Mouse (Mus musculus): ENCODE data around the gene Crim1.
"Not testable (repeated sequence)": the region's sequence is repeated elsewhere in the genome, so short reads cannot be mapped to it uniquely, and the experiment has no call there.

Gene Crim1

DNA sequence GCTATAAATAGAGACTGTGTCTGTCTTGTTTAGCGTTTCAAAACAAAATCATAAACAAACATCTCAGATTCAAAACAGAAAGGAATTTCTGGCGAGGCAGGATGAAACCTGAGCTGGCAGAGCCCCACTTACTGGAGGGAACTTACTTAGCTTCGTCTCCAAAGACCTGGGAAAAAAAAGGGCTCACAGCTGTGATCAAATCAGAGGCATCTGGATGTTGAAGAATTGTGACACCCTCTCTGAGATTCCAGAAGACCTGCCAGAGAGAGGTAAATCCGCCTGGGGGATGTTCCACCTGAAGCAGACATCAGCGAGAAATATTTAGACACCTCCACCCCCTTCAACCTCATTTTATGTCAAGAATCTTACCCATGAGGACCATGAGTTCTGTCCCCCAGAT, 11.8 kb downstream of the Crim1 start:
- DNase-seq, result no peak

DNA sequence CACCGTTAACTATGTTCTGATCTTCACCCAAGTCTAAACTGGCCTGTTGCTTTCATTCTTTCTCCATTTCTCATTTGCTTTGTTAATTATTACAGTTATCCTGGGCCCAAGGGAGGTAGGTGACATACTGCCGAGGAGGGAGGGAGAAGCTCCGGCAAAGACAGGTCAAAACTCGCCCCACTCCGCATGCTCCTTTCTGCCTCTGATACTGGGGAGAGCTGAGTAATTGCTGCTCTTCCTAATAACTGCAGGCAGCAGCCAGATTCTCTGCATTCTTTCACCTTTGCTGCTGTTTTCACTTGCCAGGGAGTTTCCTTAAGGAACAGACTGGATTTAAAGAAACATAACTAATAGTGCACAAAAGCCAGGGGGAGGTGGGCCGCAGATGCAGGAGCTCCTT, 13.1 kb downstream of the Crim1 start:
- no peak for DNase-seq

DNA sequence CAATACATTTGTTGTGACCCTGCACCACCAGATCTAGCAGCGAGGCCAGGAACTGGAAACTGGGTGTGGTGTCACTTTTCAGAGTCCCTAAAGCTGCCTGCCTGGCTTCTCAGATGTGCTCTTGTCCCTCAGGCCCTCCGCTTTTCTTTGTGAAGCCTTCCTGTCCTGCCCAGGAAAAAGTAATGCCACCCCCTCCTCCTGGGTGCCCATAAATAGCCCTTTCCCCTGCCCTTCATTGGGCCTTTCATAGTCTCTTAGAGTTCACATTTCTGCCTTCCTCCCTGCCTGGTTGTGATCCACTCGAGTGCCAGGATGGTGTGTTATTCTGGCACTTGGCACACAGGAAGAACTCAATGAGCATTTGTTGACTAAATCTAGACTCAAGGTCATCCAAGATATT, 16.5 kb downstream of the Crim1 start:
- no peak for DNase-seq

DNA sequence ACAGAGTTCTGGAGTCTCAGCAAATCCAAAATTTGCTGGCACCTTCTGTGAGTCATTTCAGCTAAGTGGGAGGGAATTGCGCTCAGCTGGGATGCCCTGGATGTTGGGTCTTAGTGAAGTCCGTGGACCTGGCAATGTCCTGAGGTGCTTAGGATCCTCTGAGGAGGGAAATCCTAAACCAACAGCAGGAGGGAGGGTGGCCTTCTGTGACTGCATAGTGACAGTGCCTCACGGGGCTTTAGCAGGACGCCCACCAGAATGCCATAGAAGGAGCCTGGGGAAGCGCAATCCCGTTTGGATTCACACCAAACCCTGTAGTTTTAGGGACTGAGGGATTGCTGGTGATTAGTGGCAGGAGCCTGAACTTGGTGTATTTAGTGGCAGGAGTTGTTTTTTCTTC, 17.4 kb downstream of the Crim1 start:
- DNase-seq, result no peak

DNA sequence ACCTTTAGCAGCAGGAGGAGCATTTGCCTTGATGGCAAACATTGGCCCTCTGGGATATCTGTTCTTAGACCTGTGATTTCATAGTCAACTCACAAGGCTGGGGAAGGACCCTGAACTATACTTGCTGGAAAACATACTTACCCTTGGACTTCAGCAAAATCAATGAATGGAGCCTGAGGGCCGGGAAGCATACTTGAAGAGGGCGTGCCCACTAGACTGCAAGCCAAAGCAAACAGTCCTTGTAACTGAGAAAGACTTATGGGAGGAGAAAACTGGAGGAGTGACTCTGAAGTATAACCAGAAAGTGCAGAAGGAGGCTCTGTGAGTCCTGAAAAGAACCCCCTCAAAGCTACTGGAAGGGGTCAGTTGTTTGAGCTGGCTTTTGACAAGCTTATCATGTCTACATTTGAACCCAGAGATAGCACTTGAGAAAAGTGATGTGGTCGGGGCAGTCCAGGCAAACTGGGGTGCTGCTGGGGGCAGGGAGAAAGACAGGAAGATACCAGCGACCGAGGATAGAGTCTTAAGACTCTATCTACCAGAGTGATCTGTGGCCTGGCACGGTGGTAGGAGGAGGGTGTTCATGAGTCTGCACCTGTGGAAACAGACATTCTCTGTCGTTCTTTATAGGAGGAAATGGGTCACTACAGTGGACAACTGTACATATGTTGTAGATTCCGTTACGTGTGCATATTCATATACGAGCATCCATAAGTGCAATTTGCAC, 18.6 kb downstream of the Crim1 start:
- DNase-seq, result no peak

DNA sequence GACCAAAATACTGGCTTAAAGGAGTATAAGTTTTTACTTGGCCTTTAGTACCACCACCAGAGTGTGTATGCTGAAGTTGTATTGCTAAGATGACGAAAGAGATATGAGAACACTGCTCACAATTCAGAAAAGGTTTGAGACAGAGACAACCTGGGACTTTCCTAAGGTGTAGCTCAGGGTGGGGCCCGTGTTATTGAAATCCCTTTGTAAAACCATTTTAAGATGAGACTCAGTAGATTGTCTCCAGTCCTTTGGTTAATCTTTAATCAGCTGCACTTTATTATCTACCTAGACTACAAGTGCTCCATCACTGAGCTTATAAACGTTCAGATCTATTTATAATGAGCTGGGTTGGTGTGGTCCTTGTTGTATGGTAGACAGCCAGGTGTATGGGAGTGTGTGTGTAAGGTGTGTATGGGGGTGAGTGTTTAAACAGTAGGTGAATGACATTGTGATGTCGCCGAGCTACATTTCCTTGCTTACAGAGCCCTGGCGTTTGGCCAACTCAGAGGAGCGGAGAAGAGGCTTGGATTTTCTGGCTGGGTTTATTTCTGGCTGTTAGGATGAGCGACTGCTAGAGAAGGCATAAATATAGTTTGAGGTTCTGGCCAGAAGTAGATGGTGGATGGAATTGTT, 21.1 kb downstream of the Crim1 start:
- DNase-seq, result no peak

DNA sequence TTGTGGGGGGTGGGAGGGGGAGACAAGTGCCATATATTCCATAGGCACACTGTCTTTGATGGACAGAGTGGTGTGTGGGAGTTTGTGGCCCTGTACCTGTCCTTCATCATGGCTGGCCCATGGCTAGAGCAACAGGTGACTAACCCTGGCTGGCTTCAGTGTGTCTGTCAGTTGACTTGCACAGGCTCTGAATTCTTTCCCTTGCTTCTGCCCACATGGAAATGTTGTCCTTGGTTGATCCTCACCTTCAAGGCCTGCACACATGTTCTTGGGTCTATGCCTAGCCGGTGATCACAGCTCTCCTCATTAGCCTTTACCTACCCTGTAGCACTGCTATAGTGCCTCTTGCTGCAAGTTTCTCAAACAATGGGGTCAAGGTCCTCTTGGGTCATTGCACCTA, 21.8 kb downstream of the Crim1 start:
- no peak for DNase-seq

DNA sequence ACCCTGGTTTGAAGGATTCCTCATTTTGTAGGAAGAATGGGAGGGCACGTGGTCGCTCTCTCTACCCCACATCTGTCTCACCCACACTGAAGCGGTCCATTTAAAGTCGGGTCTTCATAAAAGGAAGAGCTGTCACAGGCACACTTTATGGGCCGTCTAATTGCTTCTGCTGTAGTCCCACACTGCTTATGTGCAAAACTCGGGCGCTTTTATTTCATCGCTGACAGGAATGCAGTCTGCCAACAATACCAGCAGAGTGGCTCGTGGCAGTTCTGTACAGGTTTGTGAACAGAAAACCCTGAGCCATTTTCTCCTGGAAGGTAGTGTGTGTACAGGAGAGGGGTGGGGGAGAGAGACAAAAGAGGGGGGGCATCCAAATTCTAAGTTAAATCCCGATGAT, 23.9 kb downstream of the Crim1 start:
- peak; percentile 30 for DNase-seq

DNA sequence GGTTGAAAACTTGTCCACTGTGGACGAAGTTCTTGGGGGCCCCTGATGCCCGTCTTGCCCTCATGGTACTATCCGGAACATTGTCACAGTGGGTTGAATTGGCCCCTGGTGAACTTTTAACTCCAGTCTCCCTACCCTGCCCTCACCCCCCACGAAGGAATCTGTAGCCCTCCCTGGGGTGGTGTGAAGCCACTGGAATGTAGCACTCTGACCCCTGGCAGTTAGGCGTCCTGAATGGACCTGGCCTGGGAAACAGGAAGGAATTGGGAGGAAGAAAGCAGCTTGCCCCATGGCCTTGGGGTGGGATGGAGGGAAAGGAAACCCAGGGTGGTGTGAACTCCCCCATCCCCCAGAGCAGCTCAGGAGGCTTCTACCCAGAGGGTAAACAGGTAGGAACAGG, 25.5 kb downstream of the Crim1 start:
- no peak for DNase-seq

DNA sequence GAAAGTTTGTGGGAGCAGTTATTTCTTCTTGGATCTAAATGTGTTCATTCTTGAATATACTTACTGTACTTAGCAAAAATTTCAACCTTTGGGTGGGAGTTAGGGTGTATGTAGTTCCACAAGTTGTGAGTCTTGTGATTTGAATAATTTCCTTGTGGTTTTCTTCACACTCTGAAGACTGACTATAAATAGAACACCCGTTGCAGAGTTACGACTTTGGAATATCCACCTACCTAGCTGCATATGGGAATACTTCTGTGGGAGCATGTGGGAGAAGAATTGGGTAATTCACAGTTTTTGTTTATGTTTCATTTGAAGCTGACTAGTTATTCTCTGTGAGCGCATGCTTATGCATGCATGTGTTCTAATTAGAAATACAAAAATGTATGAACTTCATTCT, 27.2 kb downstream of the Crim1 start:
- DNase-seq, result no peak

DNA sequence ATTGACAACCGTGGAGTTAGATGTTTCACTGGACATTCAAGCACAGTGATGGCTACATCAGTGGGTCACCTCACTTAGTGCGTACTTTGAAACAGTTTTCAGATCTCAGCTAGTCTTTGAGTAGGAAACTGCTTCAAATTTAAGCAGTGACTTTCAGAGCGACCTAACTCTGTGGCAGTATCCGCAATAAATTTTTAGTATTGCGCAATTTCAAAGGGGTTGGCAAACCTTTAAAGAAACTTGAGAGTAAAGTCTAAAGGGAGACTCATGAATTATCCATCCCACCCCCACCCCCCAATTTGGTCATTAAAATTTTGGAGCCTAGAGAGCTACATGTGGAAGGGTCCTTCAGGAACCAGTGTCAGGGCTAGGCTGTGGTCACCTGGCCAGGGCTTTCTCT, 31.5 kb downstream of the Crim1 start:
- no peak for DNase-seq

DNA sequence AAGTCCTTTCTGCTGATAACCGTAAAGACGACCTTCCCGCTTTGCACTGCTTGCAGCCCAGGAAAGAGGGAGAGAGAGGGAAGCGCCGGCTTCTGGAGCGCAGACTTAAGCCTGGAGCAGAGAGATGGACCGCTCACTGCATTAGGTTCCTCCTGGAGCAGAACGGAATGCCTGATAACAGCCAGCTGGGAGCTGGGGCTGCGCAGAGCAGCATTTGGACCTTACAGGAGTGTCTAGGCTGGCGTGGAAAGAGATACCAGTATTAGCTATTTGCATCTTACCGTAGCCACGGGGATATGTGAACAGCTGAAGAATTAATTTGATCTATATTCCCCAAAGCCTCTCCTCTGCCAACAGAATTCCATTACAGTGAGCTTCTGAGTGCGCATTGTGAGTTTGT, 32.7 kb downstream of the Crim1 start:
- DNase-seq, result no peak

DNA sequence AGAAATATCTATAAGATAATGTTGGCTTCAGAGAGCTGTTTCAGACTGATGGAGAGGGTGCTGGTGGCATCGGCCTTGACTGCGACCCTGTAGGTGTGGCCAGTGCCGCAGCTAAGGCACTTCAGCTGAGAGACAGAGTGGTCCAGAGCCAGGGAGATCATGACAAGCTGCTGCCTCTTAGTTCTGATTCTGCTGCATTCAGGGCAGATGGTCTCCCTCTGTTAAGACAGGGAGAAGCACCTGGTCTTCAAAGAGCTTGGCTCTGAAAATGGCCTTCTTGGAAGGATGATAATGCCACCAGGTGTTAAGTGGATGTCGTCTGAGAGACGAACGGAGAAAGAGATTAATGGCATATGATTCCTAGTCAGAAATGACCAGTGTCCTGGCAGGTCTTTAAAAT, 33.8 kb downstream of the Crim1 start:
- no peak for DNase-seq

DNA sequence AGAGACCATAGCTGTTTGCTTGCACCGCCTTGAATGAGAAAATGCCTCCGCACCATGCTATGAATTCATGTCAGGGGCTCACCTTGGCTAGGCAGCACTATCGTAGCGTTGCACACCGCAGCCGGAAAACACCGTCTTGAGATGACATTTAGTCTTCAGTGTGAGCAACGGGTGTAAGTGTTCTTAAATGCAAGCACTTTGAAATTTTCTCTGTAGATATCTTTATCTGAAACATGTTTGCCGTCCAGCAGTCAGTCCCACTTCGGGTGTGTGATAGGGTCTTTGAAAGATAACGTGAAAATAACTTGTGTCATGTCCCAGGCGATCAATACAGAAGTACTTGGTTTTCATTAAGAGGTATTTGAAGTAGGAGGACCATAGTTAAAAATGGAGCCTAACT, 36.1 kb downstream of the Crim1 start:
- DNase-seq, result no peak

DNA sequence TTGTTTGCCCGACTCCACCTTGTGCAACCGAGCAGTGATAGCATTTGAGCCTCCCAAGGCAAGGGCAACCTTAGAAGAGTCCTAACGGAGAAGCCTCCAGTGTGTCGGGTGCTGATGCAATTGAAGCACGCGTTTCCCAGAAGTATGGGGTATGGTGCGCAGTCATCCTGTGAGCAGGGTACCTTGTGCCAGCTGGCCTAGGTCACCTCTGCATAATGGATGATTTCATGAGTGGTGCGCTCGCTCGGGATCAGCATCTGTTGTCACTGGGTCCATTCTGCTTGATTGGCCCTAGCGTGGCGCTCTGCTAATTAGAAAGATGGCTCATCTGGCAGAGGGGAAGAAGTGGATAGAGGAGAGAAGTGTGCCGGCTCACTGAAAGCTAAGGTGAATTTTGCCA, 37.9 kb downstream of the Crim1 start:
- DNase-seq, result peak; percentile 33

DNA sequence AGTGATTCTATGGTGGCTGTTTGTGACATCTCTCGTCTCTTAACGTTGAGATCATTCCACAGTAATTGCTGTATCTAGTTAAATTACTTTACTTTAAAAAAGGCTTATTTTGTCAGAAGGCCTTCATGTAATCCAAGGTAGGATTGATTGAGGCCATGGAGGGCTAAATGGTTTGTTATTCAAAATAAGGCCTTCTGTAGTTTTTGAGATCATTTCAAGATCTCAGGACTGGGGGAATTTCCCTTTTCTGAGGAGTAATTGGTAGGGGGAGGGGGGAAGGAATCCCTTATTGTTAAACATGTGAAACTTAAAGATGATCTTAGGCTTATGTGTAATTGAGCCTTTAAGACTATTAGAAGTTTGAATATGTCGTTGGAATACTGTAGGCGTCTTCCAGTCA, 40.1 kb downstream of the Crim1 start:
- no peak for DNase-seq

DNA sequence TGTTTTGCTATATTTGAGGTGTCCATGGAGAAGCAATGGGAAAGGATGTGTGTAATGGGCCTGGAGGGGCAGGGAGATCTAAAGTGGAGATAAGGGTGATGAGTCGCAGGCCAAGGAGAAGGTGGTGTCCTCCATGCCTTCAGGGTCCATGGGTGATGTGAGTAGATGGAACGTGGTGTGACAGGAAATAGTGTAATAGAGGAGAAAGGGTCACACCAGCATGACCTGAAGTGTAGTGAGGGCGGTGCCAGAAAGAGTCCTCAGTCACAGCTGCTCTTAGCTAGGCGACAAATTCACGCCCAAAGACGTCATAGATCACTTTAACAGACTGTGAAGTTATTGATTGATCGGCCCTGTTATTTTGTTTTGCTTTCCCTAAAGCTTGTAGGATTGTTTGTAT, 41.2 kb downstream of the Crim1 start:
- no peak for DNase-seq

DNA sequence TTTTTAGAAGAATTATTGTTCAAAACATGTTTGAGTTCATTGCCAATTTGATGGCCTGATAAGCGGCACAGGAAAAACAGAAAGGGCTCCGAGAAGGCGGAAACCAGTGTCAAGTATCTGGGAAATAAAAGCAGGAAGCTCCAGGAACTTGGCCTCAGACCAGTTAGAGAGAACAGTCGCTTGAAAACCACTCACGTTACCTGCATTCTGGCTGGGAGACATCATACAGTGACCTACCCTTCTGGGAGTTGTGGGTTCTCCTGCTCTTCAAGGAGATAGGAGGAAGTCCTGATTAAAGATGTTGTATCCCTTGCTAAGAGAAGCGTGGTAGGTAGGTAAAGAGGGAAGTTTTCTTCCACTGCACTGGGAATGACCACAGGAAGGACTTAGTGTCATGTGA, 44.7 kb downstream of the Crim1 start:
- DNase-seq, result no peak

DNA sequence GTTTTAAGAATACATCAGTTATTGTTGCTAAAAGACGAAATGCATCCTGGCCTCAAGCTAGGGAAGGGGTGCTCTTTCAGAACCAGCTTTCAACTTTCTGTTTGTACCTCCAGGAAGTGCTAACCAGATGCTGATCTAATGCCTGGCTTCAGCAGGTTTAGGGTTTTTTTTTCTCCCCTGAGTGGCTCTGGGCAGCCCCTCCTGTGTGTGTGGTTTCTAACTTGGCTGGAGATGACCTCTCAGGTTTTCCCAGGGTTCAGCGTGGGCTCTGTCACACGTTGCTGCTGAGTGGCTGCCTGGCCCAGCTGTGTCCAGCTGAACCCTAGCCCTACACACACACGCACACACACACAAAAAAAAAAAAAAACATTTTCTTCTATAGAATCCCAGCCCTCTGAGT, 45.4 kb downstream of the Crim1 start:
- DNase-seq, result no peak

DNA sequence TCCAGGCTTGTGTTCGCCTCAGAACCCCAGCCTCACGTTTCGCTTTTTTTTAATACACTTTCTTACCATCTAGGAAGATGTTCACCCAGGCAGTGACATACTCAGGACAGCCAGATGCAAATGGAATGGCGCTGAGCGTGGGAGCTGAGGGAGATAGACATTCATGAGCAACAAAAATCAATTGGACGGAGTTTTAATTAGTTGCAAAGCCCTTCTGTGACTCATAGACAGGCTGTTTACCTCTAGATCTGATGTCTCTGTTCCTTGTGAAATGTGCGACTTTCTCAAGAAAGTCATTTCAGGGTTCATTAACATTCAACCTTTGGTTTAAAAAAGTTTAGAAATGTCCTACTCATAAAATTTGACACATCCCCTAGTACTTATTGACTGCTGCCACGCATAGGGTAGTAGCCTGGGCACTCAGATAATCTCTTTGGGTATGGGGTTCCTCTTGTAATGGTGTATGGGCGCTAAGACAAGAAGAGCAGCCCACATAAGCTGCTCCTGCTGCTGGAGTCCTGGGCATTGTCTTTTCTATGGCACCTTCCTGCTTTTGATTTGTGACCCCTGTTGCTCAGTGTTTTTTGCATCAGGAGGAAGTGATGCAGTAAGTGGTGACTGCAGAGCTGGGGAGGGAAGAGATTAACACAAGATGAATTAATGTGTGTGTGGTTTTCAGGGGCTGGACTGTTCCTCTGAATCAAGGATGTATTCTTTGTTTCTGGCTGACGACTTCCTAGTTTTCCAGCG, 46.8 kb downstream of the Crim1 start:
- no peak for DNase-seq

DNA sequence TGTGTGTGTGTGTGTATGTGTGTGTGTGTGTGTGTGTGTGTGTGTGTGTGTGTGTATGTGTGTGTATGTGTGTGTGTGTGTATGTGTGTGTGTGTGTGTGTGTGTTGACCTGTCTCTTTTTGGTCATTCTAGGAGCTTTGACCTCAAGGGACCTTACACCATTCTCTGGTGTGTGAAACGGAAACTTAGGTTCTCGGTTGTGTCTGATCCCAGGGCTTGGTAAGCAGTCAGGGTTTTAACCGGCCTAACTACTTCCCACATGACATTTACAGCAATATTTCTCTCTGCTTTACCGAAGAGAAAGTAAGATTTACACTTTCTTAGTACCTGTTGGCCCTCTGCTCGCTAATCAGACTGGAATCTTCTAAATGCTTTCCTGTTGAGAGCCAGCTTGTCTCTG, 48.1 kb downstream of the Crim1 start:
- DNase-seq, result no peak

DNA sequence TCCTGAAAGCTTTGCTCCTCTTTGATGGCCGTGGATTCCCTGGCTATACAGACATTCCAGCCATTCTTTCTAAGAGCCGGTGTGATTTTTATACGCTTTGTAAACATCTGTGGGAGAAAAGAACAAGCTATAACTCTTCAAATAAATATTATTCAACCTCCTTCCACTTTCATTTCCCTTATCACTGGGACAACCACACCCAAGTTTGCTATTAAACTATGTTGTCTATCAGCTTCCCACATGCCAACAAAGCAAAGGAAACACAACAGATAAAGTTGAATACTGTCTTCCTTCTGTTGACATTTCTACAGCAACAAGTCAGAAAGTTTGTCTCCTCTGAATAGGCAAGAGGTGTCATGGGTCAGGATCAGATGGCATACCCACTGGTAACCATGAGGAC, 48.9 kb downstream of the Crim1 start:
- no peak for DNase-seq

DNA sequence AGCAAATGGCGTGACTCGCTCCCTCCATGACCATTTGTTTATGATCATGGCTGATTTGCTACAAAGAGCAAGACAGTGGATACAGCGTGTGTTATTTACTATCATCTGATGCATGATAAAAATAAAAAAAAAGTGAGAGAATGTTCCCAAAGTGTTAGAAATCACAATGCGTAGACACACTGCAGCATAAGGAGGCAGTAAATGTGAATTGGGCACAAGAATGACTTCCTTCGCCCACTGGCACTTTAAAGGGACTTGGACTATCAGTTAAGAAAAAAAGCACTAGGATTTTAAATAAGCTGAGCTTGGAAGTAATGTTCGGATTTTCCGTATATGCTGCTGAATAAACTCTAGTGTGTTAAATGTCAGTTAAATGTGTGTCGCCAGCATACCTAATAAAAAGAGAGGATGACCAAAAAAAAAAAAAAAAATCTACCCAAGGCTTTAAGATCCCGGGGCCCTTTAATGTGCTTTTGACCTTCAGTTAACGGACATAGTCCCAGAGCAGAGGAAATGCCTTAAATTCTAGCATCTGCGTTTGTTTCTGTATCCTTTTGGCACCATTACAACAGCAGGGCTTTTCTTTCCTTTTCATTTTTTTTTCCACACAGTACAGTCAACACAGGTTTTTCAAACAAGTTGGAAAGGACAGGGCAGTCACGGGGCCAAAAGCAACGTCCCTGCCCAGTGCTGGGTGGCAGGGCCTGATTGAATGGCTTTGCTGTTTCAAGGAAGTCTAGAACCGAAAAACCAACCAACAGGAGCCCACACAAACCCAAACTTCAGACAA, 50.3 kb downstream of the Crim1 start:
- no peak for DNase-seq

DNA sequence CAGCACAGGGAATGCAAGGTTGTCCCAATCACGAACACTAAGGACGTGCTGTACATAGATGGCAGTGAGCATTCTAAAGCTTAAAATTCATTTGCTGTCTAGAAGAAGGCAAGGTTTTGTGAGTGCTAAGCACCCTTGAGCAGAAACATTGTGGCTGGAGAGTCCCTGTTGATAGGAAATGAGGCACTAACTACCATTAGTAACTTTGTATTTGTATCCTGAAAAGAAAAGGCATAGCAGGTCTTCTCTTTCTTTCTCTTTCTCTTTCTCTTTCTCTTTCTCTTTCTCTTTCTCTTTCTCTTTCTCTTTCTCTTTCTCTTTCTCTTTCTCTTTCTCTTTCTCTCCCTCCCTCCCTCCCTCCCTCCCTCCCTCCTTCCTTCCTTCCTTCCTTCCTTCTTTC, 53.5 kb downstream of the Crim1 start:
- not testable (repeated sequence) for DNase-seq
